Mouse (Mus musculus): Measurements from ENCODE around the gene Nhsl1.

GRCm38 (mm10) chr10:18357212-18357611, 38.4 kb downstream of the Nhsl1 start:
- no peak for TF ChIP-seq POLR2A (IDR thresholded peaks at IDR 0.05; ENCODE audit: borderline replicate concordance, insufficient read depth, low read length)
- no peak for TF ChIP-seq CTCF (IDR thresholded peaks at IDR 0.05; ENCODE audit: borderline replicate concordance, insufficient read depth, low read depth, low read length)

All from cerebellum, adult 2 months (tissue).